Mouse (Mus musculus) thymus, postnatal 14 days (tissue): ENCODE results near the gene Lypd5.

Experiments
- DNase-seq: peaks from one replicate; pipeline ENCODE4 v3.0.0; 2021

Gene Lypd5

DNA sequence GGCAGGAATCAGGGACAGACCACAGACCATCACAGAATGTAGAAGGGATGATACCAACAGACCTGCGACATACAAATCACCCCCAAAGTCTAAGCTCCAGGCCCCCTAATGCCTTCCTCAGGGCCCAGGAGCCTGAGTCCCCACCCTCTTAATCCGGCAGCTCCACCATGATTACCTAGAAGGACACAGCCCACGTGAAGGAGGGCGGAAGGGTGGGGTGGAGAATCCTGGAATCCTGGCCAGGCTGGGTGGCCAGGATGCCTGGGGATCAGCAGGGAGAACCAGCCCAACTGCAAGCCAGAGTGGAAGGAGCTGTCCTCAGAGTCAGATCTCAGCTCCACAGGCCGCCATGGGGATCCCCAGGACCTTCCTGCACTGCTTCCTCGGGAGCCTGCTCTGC is at the start of gene Lypd5:
Gene Lypd5, plus strand, starts transcription at position 301 of the 400 bp plus-strand sequence.
- DNase-seq: no peak

GRCm38 (mm10) chr7:24299823-24300481 is 49.0 kb upstream of the Lypd5 start:
- DNase-seq: peak; percentile 23

- peak; percentile 54 for DNase-seq
Observed at GRCm38 (mm10) chr7:24300771-24301282, 48.2 kb upstream of the Lypd5 start, which contains the start of gene Zfp61. Gene Zfp61 (minus strand): TSS chr7:24301232.

DNA sequence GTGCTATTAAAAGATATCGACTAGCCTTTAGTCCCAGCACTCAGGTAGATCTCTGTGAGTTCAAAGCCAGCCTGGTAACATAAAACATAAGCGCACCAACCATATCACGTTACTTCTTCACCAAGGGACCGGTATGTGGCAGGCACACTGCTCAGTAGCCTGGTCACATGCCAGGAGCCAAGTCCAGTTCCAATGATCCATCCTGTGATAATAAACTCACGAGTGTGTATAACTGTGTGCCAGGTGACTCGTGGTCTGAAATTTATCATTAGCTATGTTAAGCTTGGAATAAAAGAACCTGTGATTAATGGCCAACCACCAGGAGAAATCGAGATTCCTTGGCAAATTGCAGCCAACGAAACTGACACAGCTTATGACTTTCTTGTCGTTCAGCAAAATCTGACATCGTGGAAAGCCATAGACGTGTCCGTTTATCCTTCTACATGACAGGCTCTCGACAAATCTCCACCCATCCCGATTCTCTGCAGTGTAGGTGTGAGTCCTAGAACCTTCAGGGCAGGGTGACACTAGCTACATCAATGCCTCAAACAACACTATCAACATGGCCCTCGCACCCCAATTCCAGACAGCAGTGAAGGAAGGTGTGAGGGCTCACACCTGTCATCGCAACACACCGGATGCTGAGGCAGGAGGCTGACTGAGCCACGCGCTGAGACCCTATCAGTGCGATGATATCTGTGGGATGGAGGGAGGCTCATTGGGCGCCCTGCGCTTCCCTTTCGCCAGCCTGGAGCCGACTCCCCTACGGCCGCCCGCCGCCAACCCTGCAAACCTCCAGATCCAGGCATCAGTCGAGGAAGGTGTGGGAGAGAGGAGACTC is 33.0 kb upstream of the Lypd5 start:
- no peak for DNase-seq

- DNase-seq: peak; percentile 94
Observed at GRCm38 (mm10) chr7:24316567-24317092, 32.4 kb upstream of the Lypd5 start, which contains the start of gene Zfp94. Gene Zfp94 (minus strand): TSS chr7:24316666.

DNA sequence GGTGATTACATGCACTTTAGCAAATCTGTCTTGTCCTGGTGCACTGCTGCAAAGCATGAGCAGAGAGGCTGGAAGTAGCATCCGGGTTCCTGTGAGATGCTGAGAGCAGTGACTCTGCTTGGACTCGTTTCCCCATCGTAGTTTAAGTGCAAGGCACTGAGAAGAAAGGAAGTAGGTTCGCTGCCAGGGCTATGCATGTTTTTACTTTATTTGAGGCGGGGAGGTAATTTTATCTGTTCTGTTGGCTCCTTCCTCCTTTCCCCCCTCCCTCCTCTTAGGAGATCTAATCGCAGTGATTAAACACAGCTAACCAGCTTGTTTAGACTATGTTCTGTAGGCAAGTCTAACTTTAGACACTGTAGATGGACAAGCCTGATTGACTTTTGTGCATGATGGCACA is 30.1 kb upstream of the Lypd5 start:
- no peak for DNase-seq

- no peak for DNase-seq
Observed at GRCm38 (mm10) chr7:24322593-24322992, 26.4 kb upstream of the Lypd5 start.

DNA sequence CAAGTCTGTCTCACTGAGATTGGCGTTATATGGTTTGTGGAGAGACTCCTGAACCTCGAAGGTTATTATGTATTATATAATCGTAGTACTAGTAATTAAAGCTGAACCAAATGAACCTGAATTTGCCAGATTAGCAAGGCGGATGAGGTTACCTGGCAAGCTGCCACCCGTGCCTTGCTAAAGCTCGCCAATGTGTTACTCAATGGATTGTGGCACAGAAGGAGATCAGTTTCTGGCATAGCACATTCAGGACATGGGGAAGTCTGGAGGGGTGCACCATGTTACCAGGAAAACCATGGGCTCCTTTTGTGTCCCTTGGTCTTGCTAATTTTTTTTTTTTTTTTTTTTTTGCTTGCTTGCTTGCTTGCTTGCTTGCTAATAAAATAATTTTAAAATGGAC is 23.8 kb upstream of the Lypd5 start:
- DNase-seq: no peak

GRCm38 (mm10) chr7:24325675-24326128 is 23.3 kb upstream of the Lypd5 start:
- DNase-seq: no peak

DNA sequence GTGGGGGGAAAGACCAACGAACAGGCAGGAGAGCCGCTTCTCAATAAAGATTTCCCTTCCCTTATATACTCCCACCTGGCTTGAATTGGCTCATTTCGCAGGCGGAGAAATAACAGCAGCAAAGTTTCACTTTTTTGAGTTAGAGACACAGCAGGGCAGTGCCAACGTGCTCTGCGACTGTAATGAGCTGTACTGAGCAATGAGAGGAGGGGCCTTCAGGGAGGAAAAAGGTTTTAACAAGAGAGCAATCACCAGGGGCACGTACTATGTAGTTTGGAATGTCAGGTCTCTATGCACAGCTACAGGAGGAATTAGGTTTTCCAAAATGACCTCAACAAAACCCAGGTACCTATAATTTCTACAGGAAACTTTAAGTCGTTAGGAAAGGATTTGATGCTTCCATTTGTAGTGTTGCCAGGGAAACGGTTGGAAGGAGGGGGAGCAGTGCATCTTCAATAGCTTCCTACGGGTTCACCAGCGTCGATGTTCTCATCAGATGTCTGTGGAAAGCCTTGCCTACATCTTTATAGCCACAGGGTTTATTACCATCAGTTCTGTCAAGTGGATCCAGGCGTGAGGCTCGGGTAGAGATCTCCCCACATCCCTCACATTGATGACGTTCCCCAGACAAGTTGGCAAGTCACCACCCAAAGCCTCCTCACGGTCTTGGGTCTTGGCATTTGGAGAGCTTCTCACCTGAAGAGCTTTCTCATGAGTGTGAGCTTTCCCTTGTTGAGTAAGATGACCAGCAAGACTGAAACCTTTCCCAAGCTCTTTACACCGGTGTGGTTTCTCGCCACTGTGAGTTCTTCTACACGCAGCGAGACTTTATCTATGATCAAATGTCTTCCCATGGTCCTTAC is 22.5 kb upstream of the Lypd5 start:
- no peak for DNase-seq

DNA sequence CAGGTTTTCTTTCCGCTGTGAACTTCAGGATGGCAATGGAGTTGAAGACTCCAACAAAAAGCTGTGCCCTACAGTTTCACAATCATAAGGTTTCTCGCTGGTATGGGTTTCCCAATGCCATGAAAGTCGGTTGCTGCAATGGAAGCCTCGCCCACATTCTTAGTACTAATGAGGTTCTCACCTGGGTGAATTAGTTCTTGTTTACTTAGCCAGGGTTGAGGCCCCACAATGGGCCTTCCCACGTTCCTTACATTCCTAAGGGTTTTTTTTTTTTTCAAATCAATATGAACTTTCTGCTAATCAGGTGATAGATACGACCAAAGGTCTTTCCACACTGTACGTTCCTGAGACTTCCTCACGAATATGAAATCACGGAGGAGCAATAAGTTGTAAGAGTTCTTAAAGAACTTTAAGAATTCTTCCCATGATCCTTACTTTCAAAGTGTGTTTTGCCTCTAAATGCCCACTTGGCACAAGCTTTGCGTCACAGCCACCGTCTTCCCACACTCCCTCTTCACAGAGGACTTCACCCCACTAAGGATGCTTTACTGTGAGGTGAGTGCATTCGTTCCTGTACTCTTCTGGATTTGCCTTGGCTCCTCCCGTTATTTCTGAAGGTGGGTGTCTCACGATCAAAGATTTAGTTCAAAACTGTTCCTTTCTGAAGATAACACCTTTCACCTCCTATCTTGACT is 21.6 kb upstream of the Lypd5 start:
- DNase-seq: no peak

- DNase-seq: no peak
Observed at GRCm38 (mm10) chr7:24333304-24333986, 15.6 kb upstream of the Lypd5 start, which contains the start of gene Tescl. Gene Tescl (minus strand): TSS chr7:24333936.

GRCm38 (mm10) chr7:24335699-24336309 is 13.2 kb upstream of the Lypd5 start:
- peak; percentile 80 for DNase-seq

DNA sequence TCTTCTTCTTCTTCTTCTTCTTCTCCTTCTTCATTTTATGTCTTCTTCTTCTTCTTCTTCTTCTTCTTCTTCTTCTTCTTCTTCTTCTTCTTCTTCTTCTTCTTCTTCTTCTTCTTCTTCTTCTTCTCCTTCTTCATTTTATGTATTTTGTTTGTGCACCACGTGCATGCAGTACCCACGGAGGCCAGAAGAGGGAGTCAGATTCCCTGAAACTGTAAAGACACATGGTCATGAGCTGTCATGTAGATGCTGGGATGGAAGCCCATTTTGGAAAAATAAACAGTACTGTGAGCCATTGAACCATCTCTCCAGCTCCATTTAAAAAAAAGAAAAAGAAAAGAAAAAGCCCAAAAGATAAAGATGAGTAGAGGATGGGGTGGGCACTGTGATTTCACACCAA is 10.8 kb upstream of the Lypd5 start:
- DNase-seq: no peak

- no peak for DNase-seq
Observed at GRCm38 (mm10) chr7:24343701-24344272, 5.2 kb upstream of the Lypd5 start.

- no peak for DNase-seq
Observed at GRCm38 (mm10) chr7:24346444-24346843, 2.6 kb upstream of the Lypd5 start.

GRCm38 (mm10) chr7:24355646-24356045 is 6.7 kb downstream of the Lypd5 start:
- no peak for DNase-seq

DNA sequence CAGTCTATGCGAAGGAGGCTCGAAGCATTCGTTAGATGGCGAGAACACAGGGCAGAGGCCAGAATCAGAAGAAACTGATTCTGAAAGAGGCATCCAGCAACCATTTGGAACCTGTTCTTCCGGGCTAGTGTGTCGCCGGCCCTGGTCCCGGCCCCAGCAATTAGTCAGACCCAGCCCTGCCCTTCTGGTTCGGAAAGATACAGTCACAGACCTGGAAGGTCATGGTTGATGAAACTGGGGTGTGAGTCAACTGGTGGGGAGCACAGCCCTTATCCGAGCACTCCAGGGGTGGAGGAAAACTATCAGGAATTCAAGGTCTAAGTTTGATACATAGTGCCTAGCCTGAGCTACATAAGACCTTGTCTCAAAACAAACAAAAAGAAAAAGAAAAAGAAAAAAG is 7.1 kb downstream of the Lypd5 start:
- DNase-seq: no peak

- peak; percentile 42 for DNase-seq
Observed at GRCm38 (mm10) chr7:24357899-24358298, 8.9 kb downstream of the Lypd5 start.

DNA sequence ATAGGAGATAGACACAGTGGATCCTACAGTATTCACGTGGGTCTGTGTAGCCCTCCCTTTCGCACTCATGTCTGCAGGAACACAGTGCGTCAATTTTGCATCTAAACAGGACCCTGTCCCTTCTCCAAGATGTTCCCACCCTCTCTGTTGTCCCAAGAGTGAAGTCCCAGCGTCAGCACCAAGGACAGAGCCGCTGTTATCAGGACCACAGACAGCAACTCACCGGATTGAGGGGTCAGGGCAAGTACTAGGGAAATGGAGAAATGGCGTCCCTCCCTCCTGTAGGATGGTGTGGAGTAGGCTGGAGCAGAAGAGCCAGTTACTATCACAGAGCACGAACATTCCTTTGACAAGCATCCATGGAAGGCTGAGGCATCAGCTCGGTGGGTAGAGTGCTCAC is 10.3 kb downstream of the Lypd5 start:
- DNase-seq: peak; percentile 36
